Mouse (Mus musculus) C3H10T1/2 (cell line): ENCODE data around the gene Bnip3. TPM values are rescaled to one million over a fixed set of nuclear protein-coding genes. Genes with fewer than 3 reads are reported as not detected.

Experiments used
- polyA plus RNA-seq, 2 experiments: library from polyadenylated mRNA; unstranded; fragments of >200 nt; fragmentation: generic; extraction: Trizol; gene quantifications; one replicate each; pipeline ENCODE4 v1.2.1; 2012; ENCODE audit warnings: missing spikeins in 2 of 2

The Bnip3 gene
- 10 to 100 TPM in 1 of 2 experiments, 1 to 10 TPM in 1; 1.6 to 13.9 TPM for polyA plus RNA-seq

DNA sequence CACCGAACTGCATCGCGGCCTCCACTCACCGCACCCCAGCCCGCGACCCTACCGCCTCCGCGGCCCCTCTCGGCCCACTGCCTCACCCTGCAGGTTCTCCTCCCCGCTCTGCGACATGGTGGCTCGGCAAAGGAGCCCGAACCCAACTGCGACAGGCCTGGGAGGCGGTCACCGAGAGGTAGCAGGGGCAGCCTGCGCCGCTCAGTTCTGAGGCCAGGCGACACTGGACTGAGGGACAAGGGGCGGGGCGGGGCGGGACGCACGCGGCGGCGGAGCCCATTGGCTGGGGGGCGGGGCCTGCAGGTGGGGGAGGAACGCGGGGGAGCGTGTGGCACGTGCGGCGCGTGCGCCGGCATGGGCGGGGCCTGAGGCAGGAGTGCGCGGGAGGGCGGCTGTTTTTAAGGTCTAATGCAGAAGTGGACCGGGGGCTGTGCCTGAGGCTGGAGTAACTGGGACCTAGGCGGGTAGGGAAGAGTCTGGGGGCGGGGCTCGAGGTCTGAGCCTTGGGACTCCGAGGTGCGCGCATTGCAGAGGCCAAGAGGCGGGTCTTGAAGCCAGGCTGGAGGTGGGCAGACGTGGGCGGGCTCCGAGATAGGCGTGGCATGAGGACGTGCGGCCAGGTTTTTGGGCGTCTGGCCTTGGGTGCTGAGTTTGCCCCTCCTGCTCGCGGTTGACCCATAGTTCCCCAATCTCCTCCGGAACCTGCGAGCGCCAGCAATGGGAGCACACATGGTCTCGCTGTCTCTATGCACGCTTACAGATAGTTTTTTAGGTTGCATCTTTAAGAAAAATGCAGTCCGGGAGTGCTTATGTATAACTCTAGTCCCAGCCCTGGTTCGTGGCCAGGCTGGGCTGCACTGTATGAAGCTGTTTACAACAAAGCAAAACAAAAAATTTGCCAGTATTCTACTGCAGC lies at the start of gene Bnip3:
Gene Bnip3, minus strand, starts transcription at position 243 of the 916 bp plus-strand sequence.

DNA sequence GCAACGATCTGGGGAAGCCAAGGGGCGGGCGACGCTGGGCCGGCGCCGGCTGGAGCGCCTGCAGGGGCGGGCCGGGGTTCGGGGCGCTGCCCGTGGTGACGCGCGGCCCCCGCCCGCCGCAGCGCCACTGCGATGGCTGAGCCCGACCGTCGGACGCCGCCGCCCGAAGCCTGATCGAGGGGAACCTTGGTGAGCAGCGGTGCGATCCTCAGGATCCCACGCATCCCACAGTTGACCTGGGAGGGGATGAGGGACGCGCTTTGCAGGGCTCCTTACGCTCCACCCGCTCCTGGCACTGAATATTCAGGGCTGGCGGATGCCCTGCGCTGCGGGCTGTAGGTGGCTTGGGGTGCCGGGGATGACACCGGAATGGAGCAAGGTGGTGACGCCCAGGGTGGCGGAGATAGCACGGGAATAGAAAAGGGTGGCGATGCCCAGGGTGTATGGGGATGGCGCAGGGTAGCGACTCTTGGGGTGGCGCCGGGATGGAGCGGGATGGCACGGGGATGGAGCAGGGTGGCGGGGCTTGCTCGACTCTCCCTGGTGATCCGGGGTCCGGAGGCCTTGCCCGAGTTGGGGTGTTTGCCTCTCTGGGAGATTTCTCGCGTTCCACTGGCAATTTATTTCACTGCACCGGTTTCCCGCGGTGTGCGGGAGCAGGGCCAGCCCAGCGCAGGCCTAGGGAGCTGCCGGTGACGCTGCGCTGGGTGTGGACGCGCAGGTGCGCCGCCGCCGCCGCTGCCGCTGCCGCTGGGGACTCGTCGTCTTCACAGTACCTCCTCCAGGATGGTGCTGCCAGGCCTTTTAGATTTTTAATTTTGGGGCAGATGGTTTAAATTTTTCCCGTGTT lies 31.5 kb upstream of the Bnip3 start, which contains the start of gene Jakmip3:
Gene Jakmip3, plus strand, starts transcription at position 119 of the 850 bp plus-strand sequence.

DNA sequence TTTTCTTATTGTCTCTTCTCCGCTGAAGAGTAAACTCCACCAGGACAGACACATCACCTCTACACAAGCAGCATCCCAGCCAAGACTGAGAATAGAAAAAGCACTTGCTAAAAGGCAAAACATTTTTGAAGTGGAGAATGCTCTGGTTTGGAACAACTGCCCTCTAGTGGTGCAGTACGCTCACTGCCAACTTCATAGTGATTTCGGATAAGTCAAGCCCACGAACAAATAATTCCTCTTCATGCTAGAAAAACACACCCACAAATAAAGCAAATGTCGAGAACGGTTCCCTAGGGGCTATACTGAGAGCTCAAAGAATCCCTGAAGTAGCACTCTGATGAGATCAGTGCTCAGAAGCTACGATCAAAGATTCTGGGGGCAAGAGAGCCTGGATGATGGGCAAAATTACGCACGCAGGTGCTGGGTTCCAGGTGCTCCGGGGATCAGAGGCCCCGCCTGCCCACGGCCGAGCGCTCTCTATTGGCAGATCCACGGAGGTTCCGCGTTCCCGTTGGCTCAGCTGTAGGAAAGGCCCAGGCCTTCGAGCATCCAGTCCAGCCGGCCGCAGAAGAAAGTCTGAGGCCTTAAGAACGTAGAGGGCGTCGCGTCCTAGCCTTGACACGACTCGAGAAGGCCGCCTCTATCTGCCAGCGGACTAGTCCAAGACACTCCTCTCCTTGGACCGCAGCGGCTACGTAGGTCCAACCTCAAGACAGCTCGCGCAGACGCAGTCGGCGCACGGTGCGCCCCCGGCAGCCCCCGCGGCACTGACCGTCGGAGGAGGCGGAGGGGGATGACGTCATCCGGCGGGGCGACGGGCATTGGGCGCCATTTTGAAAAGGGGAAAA lies 63.6 kb downstream of the Bnip3 start, which contains the start of the genes Ppp2r2d and Mapk1ip1:
Gene Ppp2r2d, plus strand, starts transcription at position 536 of the 848 bp plus-strand sequence.
Gene Mapk1ip1, minus strand, starts transcription at position 730 of the 848 bp plus-strand sequence.

Other genes with a start within 250 kb of the Bnip3 start
- 10 to 100 TPM; 10.4 to 24.0 TPM for gene Ppp2r2d, start 63.4 kb downstream of the Bnip3 start, polyA plus RNA-seq
- 10 to 100 TPM in 1 of 2 experiments, 1 to 10 TPM in 1; 1.6 to 17.1 TPM for gene Mapk1ip1, start 63.2 kb downstream of the Bnip3 start, polyA plus RNA-seq
- under 1 TPM; 0.01 to 0.02 TPM for gene Jakmip3, start 31.2 kb upstream of the Bnip3 start, polyA plus RNA-seq
- gene Dpysl4, start 176.5 kb upstream of the Bnip3 start, polyA plus RNA-seq: not detected